Comparison of ENCODE assay signal across 14 mouse cellular contexts in genomic region chr15:15155422-15155821, GRCm38 (mm10).
"Had no signal": no experiment of that assay in that cellular context is flagged by ENCODE, and none has a peak within 500 bp of the region (broad histone marks: within the 10 kb centered on the region; RNA-seq: fewer than 3 reads in every experiment).

No protein-coding gene starts in this region.

- H3K27me3 ChIP-seq: midbrain, embryonic 12.5 days; neural tube, embryonic 12.5 days had no signal

- H3K4me3 ChIP-seq: midbrain, embryonic 10.5 days; midbrain, embryonic 12.5 days; myocyte; neural tube, embryonic 12.5 days had no signal

- H3K9ac ChIP-seq: liver, embryonic 14.5 days; lung, embryonic 14.5 days; midbrain, embryonic 12.5 days; neural tube, embryonic 12.5 days had no signal

- H3K27ac ChIP-seq: liver, embryonic 14.5 days; midbrain, embryonic 10.5 days; midbrain, embryonic 12.5 days; neural tube, embryonic 12.5 days had no signal

- H3K9me3 ChIP-seq: midbrain, embryonic 10.5 days; midbrain, embryonic 12.5 days; neural tube, embryonic 12.5 days had no signal

- H3K36me3 ChIP-seq: midbrain, embryonic 10.5 days; midbrain, embryonic 12.5 days; neural tube, embryonic 12.5 days had no signal

- H3K4me1 ChIP-seq: midbrain, embryonic 10.5 days; midbrain, embryonic 12.5 days; neural tube, embryonic 12.5 days had no signal

- DNase-seq: lung, adult 18-20 months; lung, embryonic 14.5 days; lung, postnatal 10 days; lung, postnatal 4 days; midbrain, embryonic 14.5 days; right cerebral cortex, postnatal 14 days; thymus, adult 18-20 months; thymus, postnatal 14 days; thymus, postnatal 36 days had no signal
